Mouse (Mus musculus) intestine, postnatal 0 days (tissue): ENCODE results near the gene Prim2. TPM values are rescaled to one million over a fixed set of nuclear protein-coding genes. Genes with fewer than 3 reads are reported as not detected.
A peak's percentile ranks its signal among the peaks of the same experiment; 100 is the strongest.

Source experiments
- ATAC-seq: fragments of 200-750 bp; cut with Nextera tagmentation; 2 replicates; pipeline ENCODE4 v1.8.0; 2017; ENCODE audit warnings: mild to moderate bottlenecking, moderate TSS enrichment, moderate library complexity
- H3K27ac ChIP-seq: fragments of 300-500 bp; sonication (generic); 2 replicates; pipeline ENCODE4 v1.5.1; 2014; ENCODE audit warnings: mild to moderate bottlenecking, low read depth, low read length, moderate library complexity
- H3K27me3 ChIP-seq: fragments of 300-500 bp; sonication (generic); replicated peaks from 2 replicates; pipeline ENCODE4 v1.6.1; 2014; ENCODE audit warnings: low read length, mixed read lengths; ENCODE audit not compliant: control insufficient read depth, insufficient read depth
- H3K36me3 ChIP-seq: fragments of 300-500 bp; sonication (generic); 2 replicates; pipeline ENCODE4 v1.6.1; 2014; ENCODE audit warnings: mild to moderate bottlenecking, moderate library complexity; ENCODE audit not compliant: control insufficient read depth, insufficient read depth
- H3K4me1 ChIP-seq: fragments of 300-500 bp; sonication (generic); replicated peaks from 2 replicates; pipeline ENCODE4 v1.6.1; 2014; ENCODE audit warnings: antibody characterized with exemption, low read length, mixed read lengths; ENCODE audit not compliant: control insufficient read depth, insufficient read depth
- H3K4me2 ChIP-seq: fragments of 300-500 bp; sonication (generic); replicated peaks from 2 replicates; pipeline ENCODE4 v1.6.1; 2014; ENCODE audit warnings: low read depth, mild to moderate bottlenecking, moderate library complexity
- H3K4me3 ChIP-seq: fragments of 300-500 bp; sonication (generic); 2 replicates; pipeline ENCODE4 v1.5.1; 2014; ENCODE audit warnings: low read depth, low read length
- H3K9ac ChIP-seq: fragments of 300-500 bp; sonication (generic); 2 replicates; pipeline ENCODE4 v1.6.1; 2014; ENCODE audit warnings: mild to moderate bottlenecking, low read depth, low read length
- H3K9me3 ChIP-seq: fragments of 300-500 bp; sonication (generic); 2 replicates; pipeline ENCODE4 v1.6.1; 2016; ENCODE audit warnings: mixed run types; ENCODE audit not compliant: control insufficient read depth
- CTCF ChIP-seq: sonication (generic); IDR thresholded peaks from 2 replicates; pipeline ENCODE4 v1.5.1; 2016; ENCODE audit warnings: low read depth, mild to moderate bottlenecking, control low read depth, antibody characterized with exemption, moderate library complexity
- WGBS: fragments of 180-500 bp; shearing (Covaris S2); extraction: QIAGEN DNeasy Blood & Tissue Kit; methylation state at CpG from one replicate; pipeline ENCODE4 v1.1.7; 2014; 5-methylcytosine and 5-hydroxymethylcytosine counted together
- polyA plus RNA-seq: library from polyadenylated mRNA; unstranded; fragments of >200 nt; fragmentation: Nextera tagmentation; extraction: Ambion mirVana; gene quantifications from 2 replicates; pipeline ENCODE4 v1.2.1, GENCODE M21; 2015

Gene Prim2
- polyA plus RNA-seq, result 8.4 and 8.8 TPM in 2 replicates

- H3K4me1 ChIP-seq, result no peaks in the 10 kb centered on the region
- peak; percentile 87 for ATAC-seq
- no peaks in the 10 kb centered on the region for H3K27me3 ChIP-seq
- H3K27ac ChIP-seq, result no peak within 1 kb of the TSS
- peak within 1 kb of the TSS; percentile 48 for H3K4me3 ChIP-seq
- TF ChIP-seq CTCF, result 0 out of 2 replicates have a peak, but pooled peaks have one; percentile 14
- under 1% methylated on average over 26 of the region's 26 CpGs for WGBS
- H3K36me3 ChIP-seq, result peaks cover 6% of the 10 kb centered on the region
- peak within 1 kb of the TSS; percentile 83 for H3K4me2 ChIP-seq
- H3K9ac ChIP-seq, result peak within 1 kb of the TSS; percentile 51
- no peaks in the 10 kb centered on the region for H3K9me3 ChIP-seq
Measured at GRCm38 (mm10) chr1:33669708-33670141, at the start of gene Prim2. TSS of gene Prim2 (minus strand) at chr1:33669795.

- H3K27me3 ChIP-seq, result no peaks in the 10 kb centered on the region
- H3K27ac ChIP-seq, result no peak overlapping the region
- no peaks in the 10 kb centered on the region for H3K9me3 ChIP-seq
- no peak for ATAC-seq
- H3K4me2 ChIP-seq, result no peak overlapping the region
- no peak for TF ChIP-seq CTCF
- no peaks in the 10 kb centered on the region for H3K36me3 ChIP-seq
- H3K4me1 ChIP-seq, result 0 out of 2 replicates have a peak, but pooled peaks cover 4% of the 10 kb centered on the region
- WGBS, result 100% methylated on average over 1 of the region's 1 CpGs
- H3K4me3 ChIP-seq, result no peak overlapping the region
- H3K9ac ChIP-seq, result no peak overlapping the region
Measured at GRCm38 (mm10) chr1:33717636-33718035, 48.0 kb upstream of the Prim2 start.

GRCm38 (mm10) chr1:33714796-33715195, 45.2 kb upstream of the Prim2 start:
- no peaks in the 10 kb centered on the region for H3K36me3 ChIP-seq
- ATAC-seq, result peak; percentile 50; the same call in 1 of the 2 replicates
- no peak overlapping the region for H3K27ac ChIP-seq
- H3K4me3 ChIP-seq, result no peak overlapping the region
- WGBS, result 4% methylated on average over 10 of the region's 10 CpGs
- no peaks in the 10 kb centered on the region for H3K9me3 ChIP-seq
- no peak for TF ChIP-seq CTCF
- H3K27me3 ChIP-seq, result no peaks in the 10 kb centered on the region
- no peaks in the 10 kb centered on the region for H3K4me1 ChIP-seq
- H3K9ac ChIP-seq, result no peak overlapping the region
- H3K4me2 ChIP-seq, result no peak overlapping the region

GRCm38 (mm10) chr1:33712026-33712425, 42.4 kb upstream of the Prim2 start:
- no peak overlapping the region for H3K9ac ChIP-seq
- ATAC-seq, result no peak
- TF ChIP-seq CTCF, result no peak
- no peaks in the 10 kb centered on the region for H3K27me3 ChIP-seq
- H3K27ac ChIP-seq, result no peak overlapping the region
- no peak overlapping the region for H3K4me2 ChIP-seq
- WGBS, result 89% methylated on average over 5 of the region's 5 CpGs
- H3K4me3 ChIP-seq, result no peak overlapping the region
- H3K4me1 ChIP-seq, result no peaks in the 10 kb centered on the region
- H3K9me3 ChIP-seq, result no peaks in the 10 kb centered on the region
- H3K36me3 ChIP-seq, result no peaks in the 10 kb centered on the region

GRCm38 (mm10) chr1:33709615-33710014, 40.0 kb upstream of the Prim2 start:
- Histone ChIP-seq H3K36me3 (no peaks in the 10 kb centered on the region), H3K4me3 (no peak overlapping the region), H3K27ac (no peak overlapping the region), H3K27me3 (no peaks in the 10 kb centered on the region), H3K4me1 (no peaks in the 10 kb centered on the region), H3K9me3 (no peaks in the 10 kb centered on the region), H3K4me2 (no peak overlapping the region), H3K9ac (no peak overlapping the region)
- no peak for TF ChIP-seq CTCF
- no peak for ATAC-seq
- WGBS, result 35% methylated on average over 2 of the region's 2 CpGs

- WGBS, result 83% methylated on average over 3 of the region's 3 CpGs
- Histone ChIP-seq H3K9ac (no peak overlapping the region), H3K4me2 (no peak overlapping the region), H3K27me3 (no peaks in the 10 kb centered on the region), H3K27ac (no peak overlapping the region), H3K36me3 (no peaks in the 10 kb centered on the region), H3K4me3 (no peak overlapping the region), H3K9me3 (no peaks in the 10 kb centered on the region), H3K4me1 (no peaks in the 10 kb centered on the region)
- TF ChIP-seq CTCF, result no peak
- no peak for ATAC-seq
Measured at GRCm38 (mm10) chr1:33701244-33701643, 31.6 kb upstream of the Prim2 start.

GRCm38 (mm10) chr1:33696016-33696415, 26.4 kb upstream of the Prim2 start:
- ATAC-seq, result no peak
- Histone ChIP-seq H3K4me1 (no peaks in the 10 kb centered on the region), H3K4me2 (no peak overlapping the region), H3K27ac (no peak overlapping the region), H3K9ac (no peak overlapping the region), H3K9me3 (no peaks in the 10 kb centered on the region), H3K36me3 (no peaks in the 10 kb centered on the region), H3K27me3 (no peaks in the 10 kb centered on the region), H3K4me3 (no peak overlapping the region)
- WGBS, result 92% methylated on average over 2 of the region's 2 CpGs
- no peak for TF ChIP-seq CTCF
